Mouse (Mus musculus): ENCODE data around the gene 4930558K02Rik.

GRCm38 (mm10) chr1:161925281-161925805 lies 54.1 kb downstream of the 4930558K02Rik start:
- TF ChIP-seq TBP (conservative IDR thresholded peaks at IDR 0.05; ENCODE audit: low read depth, low read length) = no peak
- TF ChIP-seq SMC3 (IDR thresholded peaks at IDR 0.05; ENCODE audit: low read depth, low read length) = no peak
- TF ChIP-seq JUN (IDR thresholded peaks at IDR 0.05; ENCODE audit: insufficient read depth, low read depth, low read length) = no peak
- TF ChIP-seq ZMIZ1 (IDR thresholded peaks at IDR 0.05; ENCODE audit: low read depth, low read length) = no peak
- no peak for TF ChIP-seq GABPA (IDR thresholded peaks at IDR 0.05; ENCODE audit: insufficient replicate concordance, low read depth, low read length)
